Mouse (Mus musculus) c-Kit-positive CD71-negative TER-119-negative erythroid progenitor cells, embryonic 14.5 days (primary cell): ENCODE results near the gene Tmem242.
"Not testable (repeated sequence)": the region's sequence is repeated elsewhere in the genome, so short reads cannot be mapped to it uniquely, and the experiment has no call there.

Experiments used
- DNase-seq: peaks from one replicate; pipeline ENCODE4 v3.0.0-alpha.2; 2013; ENCODE audit warnings: low read depth

Tmem242 gene

DNA sequence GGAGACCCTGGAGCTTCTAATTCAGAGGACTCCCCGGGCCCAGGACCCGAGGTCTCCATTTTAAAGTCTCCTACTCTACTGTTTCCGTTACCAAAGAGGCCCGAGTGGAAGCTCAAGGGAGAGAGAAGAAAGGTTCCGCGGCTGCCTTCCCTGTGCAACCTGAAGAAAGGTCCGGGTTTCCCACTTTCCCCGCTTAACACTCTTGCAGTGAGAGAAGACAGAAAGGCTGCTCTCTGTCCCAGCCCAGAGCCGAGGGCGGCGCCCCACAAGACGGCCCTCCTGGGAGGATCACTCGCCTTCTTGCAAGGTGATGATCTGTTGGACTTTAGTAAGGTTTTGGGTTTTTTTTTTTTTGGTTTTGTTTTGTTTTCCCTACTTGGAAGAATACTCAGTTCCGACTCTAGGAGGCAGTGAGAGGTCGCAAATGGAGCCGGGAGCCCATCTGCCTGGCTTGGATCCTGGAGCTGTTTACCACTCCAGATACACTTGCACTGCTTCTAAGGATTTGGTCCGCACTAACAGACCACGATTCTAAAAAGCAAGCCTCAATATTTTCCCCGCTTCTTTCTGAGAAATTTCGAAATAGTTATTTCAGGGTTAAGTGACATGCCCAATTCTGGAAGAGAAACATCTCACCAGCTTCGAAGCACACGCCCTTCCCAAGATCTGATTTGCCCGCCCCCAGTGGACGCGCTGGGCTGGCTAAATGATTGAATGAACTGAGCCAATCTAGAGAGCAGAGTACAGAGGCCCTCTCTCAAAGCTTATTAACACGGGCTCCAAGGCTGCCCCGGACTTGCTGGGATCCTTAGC lies at the start of gene Tmem242:
Gene Tmem242 (minus strand): TSS at position 101 of the 813 bp plus-strand sequence.
- peak; percentile 94 for DNase-seq

DNA sequence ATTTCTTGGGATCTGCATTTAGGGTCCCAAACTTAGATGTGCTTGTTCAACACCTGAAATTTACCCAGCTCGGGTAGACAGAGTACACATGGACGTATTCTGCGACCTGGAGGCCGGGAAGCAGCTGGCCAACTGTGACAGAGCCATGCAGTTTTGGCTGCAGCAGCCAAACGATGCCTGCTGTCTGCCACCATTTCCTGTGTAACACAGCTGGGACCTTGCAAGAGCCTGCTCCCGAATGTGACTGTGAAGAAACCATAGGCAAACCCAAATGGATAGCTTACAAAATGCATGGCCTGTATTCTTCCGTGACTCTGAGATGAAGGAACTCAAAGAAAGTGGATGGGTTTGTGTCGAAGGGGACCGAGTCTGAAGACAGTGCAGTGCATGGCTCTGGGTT lies 48.1 kb upstream of the Tmem242 start:
- DNase-seq, result no peak

- DNase-seq, result no peak
These were observed 44.6 kb upstream of the Tmem242 start for GRCm38 (mm10) chr17:5484663-5485062.

DNA sequence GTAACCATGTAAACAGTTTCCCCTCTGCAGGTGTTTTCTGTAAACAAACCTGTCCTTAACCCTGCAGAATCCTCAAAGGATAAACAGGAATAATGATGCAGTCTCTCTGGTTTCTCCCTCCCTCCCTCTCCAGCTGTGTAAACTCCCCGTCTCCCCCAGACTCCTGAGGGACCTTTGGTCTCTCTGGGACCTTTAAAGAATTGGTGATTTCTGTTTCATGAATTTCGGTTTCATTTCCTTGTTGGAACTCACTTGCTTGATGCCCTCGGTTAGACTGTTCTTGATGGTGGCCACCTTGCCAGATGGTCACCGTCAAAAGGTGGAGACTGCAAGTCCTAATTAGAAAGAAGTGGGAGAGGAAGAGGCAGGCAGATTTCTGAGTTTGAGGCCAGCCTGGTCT lies 43.4 kb upstream of the Tmem242 start:
- DNase-seq, result no peak

DNA sequence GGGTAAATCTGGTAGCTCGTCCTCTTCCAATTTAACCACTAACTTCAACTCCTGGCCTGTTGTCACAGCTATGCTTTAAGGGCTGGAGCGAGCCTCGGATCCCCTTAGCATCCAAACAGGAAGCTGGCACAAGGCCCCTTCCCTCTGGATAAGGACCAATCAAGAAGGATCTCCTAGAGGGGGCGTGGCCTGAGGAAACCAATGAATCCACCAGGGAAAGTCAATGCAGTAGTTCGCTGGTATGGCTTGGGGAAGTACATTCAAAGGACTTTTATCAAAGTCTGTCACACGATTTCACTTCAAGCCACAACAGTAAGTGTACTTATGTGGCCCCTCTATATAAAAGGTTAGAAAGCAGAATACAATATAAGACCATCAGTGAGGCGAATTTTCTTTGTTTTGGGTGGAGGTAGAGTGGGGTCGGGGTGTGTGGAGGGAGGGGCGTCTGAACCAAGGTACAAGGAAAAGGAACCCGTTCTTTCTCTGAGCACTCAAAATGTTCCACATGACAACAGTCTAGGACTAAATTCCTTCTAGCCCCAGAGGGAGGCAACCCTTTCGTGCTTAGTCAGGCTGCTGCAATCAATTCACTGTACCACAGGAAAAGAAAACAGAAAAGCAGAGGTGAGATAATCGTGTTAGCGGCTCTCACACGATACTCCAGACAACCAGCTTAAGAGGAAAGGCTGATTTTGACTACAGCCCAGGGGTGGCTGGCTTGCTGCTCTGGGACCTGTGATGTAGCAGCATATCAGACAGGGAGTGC lies 36.1 kb upstream of the Tmem242 start:
- DNase-seq, result no peak

GRCm38 (mm10) chr17:5472268-5472667 lies 32.2 kb upstream of the Tmem242 start:
- no peak for DNase-seq

GRCm38 (mm10) chr17:5467177-5467576 lies 27.1 kb upstream of the Tmem242 start:
- no peak for DNase-seq

DNA sequence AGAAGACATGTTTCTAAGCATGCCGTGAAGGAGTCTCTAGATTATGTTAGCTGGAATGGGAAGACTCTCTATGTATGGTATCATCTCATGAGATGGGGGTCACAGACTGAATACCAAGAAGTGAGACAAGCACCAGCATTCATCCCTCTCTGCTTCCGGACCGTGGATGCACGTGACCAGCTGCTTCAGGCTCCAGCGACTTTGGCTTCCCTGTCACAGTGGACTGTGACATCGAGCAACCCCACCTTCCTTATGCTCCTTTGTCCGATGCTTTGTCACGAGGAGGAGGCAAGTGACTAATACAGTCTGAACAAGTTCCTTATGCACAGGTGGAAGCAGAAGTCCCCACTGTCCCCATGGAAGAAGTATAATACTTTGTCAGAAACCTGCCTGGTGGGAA lies 26.7 kb upstream of the Tmem242 start:
- DNase-seq, result no peak

- DNase-seq, result no peak
These were observed 23.9 kb upstream of the Tmem242 start for GRCm38 (mm10) chr17:5463912-5464311.

- no peak for DNase-seq
These were observed 13.6 kb upstream of the Tmem242 start for GRCm38 (mm10) chr17:5453657-5454056.

- DNase-seq, result no peak
These were observed 3.7 kb upstream of the Tmem242 start for GRCm38 (mm10) chr17:5443751-5444150.

DNA sequence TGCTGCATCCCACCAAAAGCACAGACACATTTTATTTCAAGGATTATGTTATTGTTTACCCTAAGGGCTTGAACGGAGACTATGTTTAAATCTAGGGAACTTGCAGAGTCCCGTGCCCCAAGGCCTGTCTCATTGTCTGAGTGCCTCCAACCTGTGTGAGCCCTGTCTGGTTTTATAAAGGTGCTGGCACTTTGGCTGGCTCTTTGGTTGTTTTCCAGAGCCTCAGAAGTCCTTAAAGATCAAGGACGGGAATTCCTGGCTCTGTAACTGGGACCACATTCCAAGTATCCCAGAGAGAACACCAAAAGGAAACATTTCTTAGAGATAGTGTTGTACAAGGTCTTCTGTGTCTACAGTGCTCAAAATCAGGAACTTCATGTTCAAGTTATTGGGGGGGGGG lies 3.2 kb upstream of the Tmem242 start:
- DNase-seq, result no peak

- not testable (repeated sequence) for DNase-seq
These were observed 2.3 kb upstream of the Tmem242 start for GRCm38 (mm10) chr17:5442403-5442802.

GRCm38 (mm10) chr17:5439831-5440158 lies 264 bp downstream of the Tmem242 start:
- no peak for DNase-seq

- no peak for DNase-seq
These were observed 10.3 kb downstream of the Tmem242 start for GRCm38 (mm10) chr17:5429772-5430133.

GRCm38 (mm10) chr17:5429090-5429771 lies 10.8 kb downstream of the Tmem242 start:
- peak; percentile 97 for DNase-seq

DNA sequence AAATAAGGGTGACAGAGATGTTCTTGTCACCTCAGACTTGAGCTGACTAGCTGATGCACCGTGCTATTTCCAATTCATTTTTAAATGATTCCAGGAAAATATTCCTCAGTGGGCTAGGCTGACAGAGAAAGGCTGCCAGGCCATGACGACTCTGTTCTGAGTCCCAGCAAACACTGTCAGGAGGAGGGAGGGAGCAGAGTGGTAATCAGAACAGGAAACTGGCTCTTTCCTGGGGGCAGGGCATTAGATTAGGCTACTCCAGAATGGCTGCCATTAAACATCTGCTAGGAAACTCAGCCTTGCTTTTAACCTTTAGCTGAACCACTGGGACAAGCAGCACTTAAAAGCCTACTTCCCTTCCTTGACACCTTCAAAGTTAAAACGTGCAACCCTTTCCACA lies 14.9 kb downstream of the Tmem242 start:
- no peak for DNase-seq

DNA sequence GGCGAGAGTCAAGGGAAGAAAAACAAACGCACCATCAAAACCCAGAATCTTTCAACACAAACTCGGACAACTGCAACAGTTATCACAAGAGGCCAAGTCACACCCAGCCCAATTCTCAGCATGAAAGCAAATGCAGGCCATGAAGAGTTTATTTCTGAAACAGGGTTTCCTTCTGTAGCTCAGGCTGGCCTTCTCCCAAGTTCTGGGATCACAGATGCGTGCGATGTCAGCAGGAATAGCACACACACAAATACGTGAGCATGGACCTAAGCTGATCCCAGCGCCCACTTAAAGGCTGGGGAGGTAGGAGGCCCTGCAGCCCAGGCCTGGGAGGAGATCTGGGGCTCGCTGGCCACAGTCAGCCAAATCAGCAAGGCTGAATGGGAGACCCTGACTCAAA lies 15.9 kb downstream of the Tmem242 start:
- no peak for DNase-seq

- no peak for DNase-seq
These were observed 18.2 kb downstream of the Tmem242 start for GRCm38 (mm10) chr17:5421835-5422234.

- no peak for DNase-seq
These were observed 20.1 kb downstream of the Tmem242 start for GRCm38 (mm10) chr17:5419771-5420518.

GRCm38 (mm10) chr17:5419056-5419455 lies 21.0 kb downstream of the Tmem242 start:
- DNase-seq, result no peak

GRCm38 (mm10) chr17:5418545-5418944 lies 21.5 kb downstream of the Tmem242 start, which contains the start of gene Ldhal6b:
Gene Ldhal6b, minus strand, starts transcription at chr17:5418767.
- DNase-seq, result no peak
